Mouse (Mus musculus) heart, postnatal 0 days (tissue): Measurements from ENCODE around the gene Siae. TPM values are rescaled to one million over a fixed set of nuclear protein-coding genes. Genes with fewer than 3 reads are reported as not detected.

Source experiments
- ATAC-seq: fragments of 200-750 bp; cut with Nextera tagmentation; 2 replicates; pipeline ENCODE4 v1.8.0; 2017; ENCODE audit warnings: low read depth, moderate number of reproducible peaks, moderate library complexity; ENCODE audit not compliant: insufficient read depth
- DNase-seq: peaks from one replicate; pipeline ENCODE4 v3.0.0-alpha.2; 2016; ENCODE audit warnings: low spot score
- H3K27ac ChIP-seq: fragments of 300-500 bp; sonication (generic); 2 replicates; pipeline ENCODE4 v1.5.1; 2014; ENCODE audit warnings: low read depth, mild to moderate bottlenecking
- H3K27me3 ChIP-seq: fragments of 300-500 bp; sonication (generic); 2 replicates; pipeline ENCODE4 v1.6.1; 2014; ENCODE audit warnings: low read length, mixed read lengths; ENCODE audit not compliant: control insufficient read depth, insufficient read depth
- H3K36me3 ChIP-seq: fragments of 300-500 bp; sonication (generic); replicated peaks from 2 replicates; pipeline ENCODE4 v1.6.1; 2014; ENCODE audit warnings: low read length, mixed read lengths; ENCODE audit not compliant: control insufficient read depth, insufficient read depth
- H3K4me1 ChIP-seq: fragments of 300-500 bp; sonication (generic); 2 replicates; pipeline ENCODE4 v1.6.1; 2014; ENCODE audit warnings: antibody characterized with exemption; ENCODE audit not compliant: control insufficient read depth, insufficient read depth
- H3K4me2 ChIP-seq: fragments of 300-500 bp; sonication (generic); 2 replicates; pipeline ENCODE4 v1.6.1; 2014; ENCODE audit warnings: low read depth, mild to moderate bottlenecking, low read length, moderate library complexity
- H3K4me3 ChIP-seq: fragments of 300-500 bp; sonication (generic); 2 replicates; pipeline ENCODE4 v1.5.1; 2014; ENCODE audit warnings: low read depth, low read length
- H3K9ac ChIP-seq: fragments of 300-500 bp; sonication (generic); replicated peaks from 2 replicates; pipeline ENCODE4 v1.6.1; 2014; ENCODE audit warnings: low read depth, low read length, mixed read lengths
- H3K9me3 ChIP-seq: fragments of 300-500 bp; sonication (generic); replicated peaks from 2 replicates; pipeline ENCODE4 v1.6.1; 2016; ENCODE audit warnings: low read length; ENCODE audit not compliant: control insufficient read depth
- CTCF ChIP-seq: IDR thresholded peaks from 2 replicates; pipeline ENCODE4 v1.5.1; 2016; ENCODE audit warnings: antibody characterized with exemption, control low read depth, low read depth
- EP300 ChIP-seq: IDR thresholded peaks from 2 replicates; pipeline ENCODE4 v1.6.1; 2016; ENCODE audit warnings: antibody characterized with exemption, low read depth
- WGBS: fragments of 180-500 bp; shearing (Covaris S2); extraction: QIAGEN DNeasy Blood & Tissue Kit; methylation state at CpG from one replicate; pipeline ENCODE4 v1.1.7; 2014; 5-methylcytosine and 5-hydroxymethylcytosine counted together
- polyA plus RNA-seq: library from polyadenylated mRNA; unstranded; fragments of >200 nt; fragmentation: Nextera tagmentation; extraction: Ambion mirVana; gene quantifications from 2 replicates; pipeline ENCODE4 v1.2.1, GENCODE M21; 2015
- total RNA-seq: library from RNA; depleted of rRNA; stranded (reverse); fragments of >200 nt; gene quantifications from 2 replicates; pipeline ENCODE4 v1.2.3, GENCODE M21; 2014; ENCODE audit warnings: low replicate concordance

Gene Siae
- total and polyA plus RNA-seq, 2 experiments from 2014 or later: 5.4 to 6.4 TPM

DNA sequence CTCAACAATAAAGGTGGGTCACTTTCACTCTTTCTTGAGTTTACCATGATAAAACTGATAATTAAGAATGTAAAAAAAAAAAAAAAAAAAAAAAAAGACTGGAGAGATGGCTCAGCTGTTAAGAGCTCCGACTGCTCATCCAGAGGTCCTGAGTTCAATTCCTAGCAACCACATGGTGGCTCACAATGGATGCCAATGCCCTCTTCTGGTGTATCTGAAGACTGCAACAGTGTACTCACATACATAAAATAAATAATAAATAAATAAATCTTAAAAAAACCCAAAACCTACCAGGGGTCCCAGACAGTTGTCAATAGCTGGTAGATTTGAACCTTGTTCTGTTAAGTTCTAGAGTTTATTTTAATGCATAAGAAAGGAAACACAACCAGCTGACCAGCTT is 8.6 kb upstream of the Siae start:
- no peak for TF ChIP-seq EP300
- TF ChIP-seq CTCF: no peak; the same call in 1 of the 2 replicates
- H3K4me1 ChIP-seq: peaks cover 7% of the 10 kb centered on the region
- H3K4me2 ChIP-seq: no peak overlapping the region
- H3K27me3 ChIP-seq: peaks cover 29% of the 10 kb centered on the region
- 93% methylated on average over 1 of the region's 1 CpGs for WGBS
- no peaks in the 10 kb centered on the region for H3K9me3 ChIP-seq
- H3K9ac ChIP-seq: no peak overlapping the region
- no peaks in the 10 kb centered on the region for H3K36me3 ChIP-seq
- no peak for DNase-seq
- H3K27ac ChIP-seq: no peak overlapping the region
- no peak for ATAC-seq
- no peak overlapping the region for H3K4me3 ChIP-seq

DNA sequence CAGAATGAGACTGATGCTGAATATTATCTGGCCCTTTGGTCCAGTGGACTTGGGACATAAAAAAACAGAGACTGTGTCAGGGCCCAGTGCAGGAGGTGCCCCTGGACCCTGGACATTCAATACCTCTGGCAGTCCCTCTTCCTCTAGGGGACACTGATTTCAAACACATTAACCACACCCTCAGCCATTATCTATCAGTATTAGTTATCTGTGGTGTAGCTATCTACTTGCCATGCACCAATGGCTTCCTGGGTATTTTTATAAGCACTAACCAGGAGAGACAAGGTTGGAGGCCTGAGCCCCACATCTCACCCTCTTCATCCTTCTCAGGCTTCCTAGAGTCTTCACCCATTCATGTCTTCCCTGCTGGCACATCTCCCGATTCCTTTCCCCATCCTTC is 5.1 kb upstream of the Siae start:
- Histone ChIP-seq H3K4me2 (no peak overlapping the region), H3K4me1 (peaks cover 7% of the 10 kb centered on the region; the same call in 1 of the 2 replicates), H3K9me3 (no peaks in the 10 kb centered on the region), H3K4me3 (no peak overlapping the region), H3K27ac (no peak overlapping the region), H3K27me3 (peaks cover 44% of the 10 kb centered on the region), H3K36me3 (no peaks in the 10 kb centered on the region), H3K9ac (no peak overlapping the region)
- 67% methylated on average over 1 of the region's 1 CpGs for WGBS
- no peak for TF ChIP-seq CTCF
- TF ChIP-seq EP300: no peak
- no peak for DNase-seq
- no peak for ATAC-seq

DNA sequence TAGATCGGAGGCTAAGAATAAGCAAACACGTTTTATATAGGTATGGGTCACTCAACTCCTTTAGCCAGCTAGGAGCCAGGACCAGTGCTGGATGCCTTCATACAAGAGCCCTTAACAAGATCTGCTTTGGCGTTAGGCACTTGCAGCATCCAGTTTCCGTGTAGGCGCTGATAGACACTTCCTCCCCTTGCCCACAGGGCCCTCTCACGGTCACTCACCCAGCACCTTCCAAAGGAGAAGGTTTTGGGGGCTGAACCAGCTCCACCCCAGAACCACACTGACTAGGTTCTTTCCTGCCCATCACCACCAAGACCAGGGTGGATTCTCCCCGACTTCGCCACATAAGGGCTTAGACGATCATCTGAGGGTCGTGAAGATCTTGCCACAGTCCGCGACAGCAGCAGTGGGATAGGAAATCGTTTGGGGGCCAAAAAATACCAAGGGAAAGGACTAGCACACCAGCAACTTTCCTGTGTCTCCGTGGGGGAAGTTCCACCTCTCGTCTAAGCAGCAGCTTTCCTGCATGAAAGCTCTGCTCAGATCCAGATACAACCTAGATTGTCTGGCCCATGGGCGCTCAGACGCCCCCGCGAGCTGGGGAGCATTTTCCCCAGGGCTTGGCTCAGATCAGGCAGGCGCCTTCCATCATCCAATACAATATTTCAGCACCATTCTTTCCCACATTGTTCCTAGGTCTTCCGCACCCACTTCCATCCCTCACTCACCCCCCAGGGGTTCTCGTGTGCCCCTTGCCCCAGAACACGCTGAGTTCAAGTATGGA is 3.6 kb upstream of the Siae start:
- no peak for ATAC-seq
- Histone ChIP-seq H3K4me1 (peaks cover 7% of the 10 kb centered on the region; the same call in 1 of the 2 replicates), H3K27me3 (peaks cover 36% of the 10 kb centered on the region), H3K4me3 (peak overlapping the region; percentile 48), H3K27ac (no peak overlapping the region), H3K9ac (no peak overlapping the region; the same call in 1 of the 2 replicates), H3K4me2 (peak overlapping the region; percentile 80), H3K9me3 (no peaks in the 10 kb centered on the region), H3K36me3 (no peaks in the 10 kb centered on the region)
- 3% methylated on average over 23 of the region's 23 CpGs for WGBS
- no peak for DNase-seq
- TF ChIP-seq CTCF: no peak
- TF ChIP-seq EP300: no peak

DNA sequence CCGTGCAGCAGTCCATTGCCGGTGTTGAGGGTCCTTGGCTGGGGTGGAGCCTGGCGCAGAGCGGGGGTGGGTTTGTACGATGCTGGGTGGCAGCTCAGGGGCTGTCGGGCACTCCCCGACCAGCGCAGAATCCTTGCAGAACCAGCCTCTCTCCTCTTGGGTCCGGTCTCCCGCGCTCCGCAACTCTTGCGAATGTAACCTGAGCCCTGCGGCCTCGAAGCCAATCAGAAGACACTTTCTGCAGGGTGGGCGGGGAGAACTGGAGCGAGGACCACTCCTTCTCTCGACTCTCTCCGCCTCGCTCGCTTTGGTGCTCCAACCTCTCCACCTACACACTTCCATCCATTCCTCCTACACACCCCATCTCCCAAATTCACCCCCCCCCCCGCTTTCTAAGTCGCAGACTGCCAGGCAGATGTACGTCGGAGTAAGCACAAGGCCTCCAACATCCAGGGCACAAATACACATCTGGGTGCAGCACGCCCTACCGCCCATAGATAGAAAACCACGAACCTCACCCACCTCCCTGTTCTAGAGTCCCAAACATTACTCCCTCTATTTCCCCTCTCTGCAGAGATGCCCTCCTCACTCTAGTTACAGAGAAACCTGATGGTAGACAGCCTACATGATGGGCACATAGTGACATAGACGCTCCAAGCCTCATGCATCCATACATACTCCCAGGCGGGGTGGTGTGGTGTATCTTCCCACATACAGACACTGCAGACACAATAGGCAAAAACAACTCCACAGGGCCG is 2.8 kb upstream of the Siae start, which contains the start of gene Nrgn:
TSS of gene Nrgn (minus strand) at position 369 of the 758 bp plus-strand sequence.
- peak within 1 kb of the TSS; percentile 80 for H3K4me2 ChIP-seq
- 5% methylated on average over 30 of the region's 31 CpGs for WGBS
- no peak within 1 kb of the TSS for H3K27ac ChIP-seq
- peaks cover 7% of the 10 kb centered on the region; the same call in 1 of the 2 replicates for H3K4me1 ChIP-seq
- ATAC-seq: peak; percentile 90
- TF ChIP-seq EP300: no peak
- no peak for TF ChIP-seq CTCF
- no peak within 1 kb of the TSS; the same call in 1 of the 2 replicates for H3K9ac ChIP-seq
- H3K4me3 ChIP-seq: peak within 1 kb of the TSS; percentile 48
- no peaks in the 10 kb centered on the region for H3K36me3 ChIP-seq
- no peaks in the 10 kb centered on the region for H3K9me3 ChIP-seq
- DNase-seq: peak; percentile 68
- peaks cover 36% of the 10 kb centered on the region for H3K27me3 ChIP-seq

DNA sequence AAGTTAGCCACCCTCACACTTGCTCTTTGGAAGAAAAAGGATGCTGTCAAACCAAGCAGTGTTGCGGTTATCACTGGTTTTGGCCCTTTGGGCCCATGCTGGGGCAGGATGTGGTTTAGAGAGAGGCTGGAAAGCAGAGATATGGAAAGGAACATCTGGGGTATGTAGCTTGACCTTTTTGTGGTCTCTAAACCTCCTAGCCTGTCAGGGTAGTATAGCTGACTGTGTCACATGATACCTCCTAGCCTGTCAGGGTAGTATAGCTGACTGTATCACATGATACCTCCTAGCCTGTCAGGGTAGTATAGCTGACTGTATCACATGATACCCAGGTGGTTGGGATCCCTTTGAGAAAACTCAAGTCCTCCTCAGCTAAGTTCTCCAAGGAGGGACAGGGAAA is 1.2 kb upstream of the Siae start:
- H3K27ac ChIP-seq: no peak overlapping the region
- WGBS: 87% methylated on average over 1 of the region's 1 CpGs
- DNase-seq (no peak), ATAC-seq (no peak)
- no peak for TF ChIP-seq EP300
- no peak for TF ChIP-seq CTCF
- H3K27me3 ChIP-seq: peaks cover 36% of the 10 kb centered on the region
- H3K4me3 ChIP-seq: no peak overlapping the region
- no peaks in the 10 kb centered on the region for H3K36me3 ChIP-seq
- no peak overlapping the region for H3K9ac ChIP-seq
- no peak overlapping the region for H3K4me2 ChIP-seq
- no peaks in the 10 kb centered on the region for H3K9me3 ChIP-seq
- peaks cover 7% of the 10 kb centered on the region; the same call in 1 of the 2 replicates for H3K4me1 ChIP-seq
